7 mouse cellular contexts compared by ENCODE assay signal in genomic region chr1:90840250-90840649, GRCm38 (mm10). TPM values are rescaled to one million over a fixed set of nuclear protein-coding genes. Genes with fewer than 3 reads are reported as not detected.
DNase-seq lines count a peak whose midpoint lies in the region; ATAC-seq and TF ChIP-seq lines count a peak whose summit lies in the region.

No protein-coding gene starts in this region.

- H3K9ac ChIP-seq in neural tube, embryonic 15.5 days (replicated peaks), result no peak overlapping the region

- H3K27me3 ChIP-seq in C2C12 (ENCODE audit: control insufficient read depth, insufficient read depth, insufficient read length), result no peaks in the 10 kb centered on the region
- no peaks in the 10 kb centered on the region; the same call in 1 of the 2 replicates for H3K27me3 ChIP-seq in embryonic facial prominence, embryonic 10.5 days (replicated peaks; ENCODE audit: low read depth, poor library complexity, severe bottlenecking)
- H3K27me3 ChIP-seq in neural tube, embryonic 15.5 days (replicated peaks), result no peaks in the 10 kb centered on the region

- H3K4me2 ChIP-seq in neural tube, embryonic 15.5 days, result peak overlapping the region; percentile 5; the same call in 1 of the 2 replicates

- H3K9me3 ChIP-seq in embryonic facial prominence, embryonic 10.5 days, result no peaks in the 10 kb centered on the region
- no peaks in the 10 kb centered on the region for H3K9me3 ChIP-seq in neural tube, embryonic 15.5 days (replicated peaks)

- H3K27ac ChIP-seq in embryonic facial prominence, embryonic 10.5 days (replicated peaks), result no peak overlapping the region
- no peak overlapping the region for H3K27ac ChIP-seq in left cerebral cortex, adult 2 months
- no peak overlapping the region for H3K27ac ChIP-seq in neural tube, embryonic 15.5 days (replicated peaks)

- peak; percentile 52 for DNase-seq in ES-CJ7 (ENCODE audit: low read depth, low spot score)
- DNase-seq in embryonic facial prominence, embryonic 10.5 days (ENCODE audit: low spot score), result peak; percentile 46
- DNase-seq in heart, postnatal 36 days, result peak; percentile 44 to 59
- peak; percentile 41 to 51 for DNase-seq in left cerebral cortex, adult 2 months (ENCODE audit: extremely low spot score in 1 of 2, low spot score in 2 of 2)

- 19% methylated on average over 4 of the region's 4 CpGs for WGBS in embryonic facial prominence, embryonic 10.5 days
- 17% methylated on average over 4 of the region's 4 CpGs for WGBS in neural tube, embryonic 15.5 days

- peaks cover 86% of the 10 kb centered on the region for H3K79me2 ChIP-seq in C2C12 (ENCODE audit: control insufficient read depth, insufficient read depth)

- TF ChIP-seq CTCF in C2C12 (IDR thresholded peaks at IDR 0.05; ENCODE audit: control insufficient read depth, insufficient read depth, insufficient read length), result no peak
- TF ChIP-seq CTCF in left cerebral cortex, adult 2 months (IDR thresholded peaks at IDR 0.05), result peak; percentile 92

- H3K4me3 ChIP-seq in C2C12 (ENCODE audit: insufficient read depth, poor library complexity, severe bottlenecking), result no peak overlapping the region
- no peak overlapping the region for H3K4me3 ChIP-seq in embryonic facial prominence, embryonic 10.5 days
- H3K4me3 ChIP-seq in left cerebral cortex, adult 2 months, result no peak overlapping the region
- no peak overlapping the region for H3K4me3 ChIP-seq in neural tube, embryonic 15.5 days (replicated peaks)

- peaks cover 61% of the 10 kb centered on the region for H3K79me3 ChIP-seq in C2C12 (ENCODE audit: low read depth)

- intact Hi-C loops in heart, postnatal 36 days (cut with DNase I), result loop anchor here (1.0 kb wide), 1 partner anchor 190 kb away; no protein-coding TSS in a partner anchor
- intact Hi-C loops in left cerebral cortex, adult 2 months (cut with DNase I), result loop anchor here (1.0 to 5.0 kb wide), 2 partner anchors 190 to 238 kb away; partner anchors contain the start of gene Cops8

- peaks cover 57% of the 10 kb centered on the region for H3K4me1 ChIP-seq in embryonic facial prominence, embryonic 10.5 days
- peaks cover 11% of the 10 kb centered on the region; the same call in 1 of the 2 replicates for H3K4me1 ChIP-seq in neural tube, embryonic 15.5 days

- no peak overlapping the region for H3ac ChIP-seq in C2C12 (ENCODE audit: control insufficient read depth, insufficient read length, low read depth)

- ATAC-seq in neural tube, embryonic 15.5 days (ENCODE audit: low FRiP score), result no peak
- no peak for ATAC-seq in megakaryocyte, adult 5-6 weeks (ENCODE audit: poor library complexity, severe bottlenecking)

- no peaks in the 10 kb centered on the region for H3K36me3 ChIP-seq in C2C12 (ENCODE audit: control insufficient read depth, insufficient read depth)
- H3K36me3 ChIP-seq in embryonic facial prominence, embryonic 10.5 days (replicated peaks), result no peaks in the 10 kb centered on the region
- no peaks in the 10 kb centered on the region for H3K36me3 ChIP-seq in neural tube, embryonic 15.5 days

TF ChIP-seq in C2C12, 6 proteins besides CTCF, POLR2A, EP300 and RAD21:
- TF ChIP-seq MAX (IDR thresholded peaks at IDR 0.05) (peak; percentile 71), FOSL1 (IDR thresholded peaks at IDR 0.05; ENCODE audit: insufficient read depth, low read length, poor library complexity, severe bottlenecking) (no peak)

RNA-seq across cellular contexts. Expression of gene Col6a3, which starts 3.5 kb away (rescaled TPM):
- 38.6 TPM for polyA plus RNA-seq in C2C12 (2012; fragmentation: generic; extraction: Trizol)
- polyA plus RNA-seq in embryonic facial prominence, embryonic 10.5 days (2016; fragmentation: Nextera tagmentation; extraction: Ambion mirVana), result 3.5 and 6.6 TPM in 2 replicates
- total RNA-seq in heart, postnatal 36 days (2021), result 10 to 100 TPM; 42.3 to 50.9 TPM
- 1 to 10 TPM; 5.8 to 6.6 TPM for total RNA-seq in left cerebral cortex, adult 2 months (2021)
- 13.9 and 17.8 TPM in 2 replicates for polyA plus RNA-seq in neural tube, embryonic 15.5 days (2015; fragmentation: Nextera tagmentation; extraction: Ambion mirVana)
- 0.02 TPM in 1 of 2 replicates, not detected in the other for total RNA-seq in megakaryocyte, adult 5-6 weeks (2015)
- total RNA-seq in megakaryocyte, adult 5-6 weeks (2017), result not detected in 2 replicates

Comparison
In these comparisons a context has a peak if more than half of its experiments do, and no peak if none do; other contexts are left out.
1. RNA of gene Col6a3, which starts 3.5 kb away (total RNA-seq): 42.3 to 50.9 TPM in heart, postnatal 36 days and 5.8 to 6.6 TPM in left cerebral cortex, adult 2 months; 0.02 TPM in megakaryocyte, adult 5-6 weeks; every median in the first group is over 4 times any median in the second.
2. Peak in every context shown above with its lines, with median percentiles within 50 percentile points of each other: DNase-seq.